Comparison of ENCODE assay signal across 10 mouse cellular contexts in genomic region chr11:116019976-116020411, GRCm38 (mm10). TPM values are rescaled to one million over a fixed set of nuclear protein-coding genes. Genes with fewer than 3 reads are reported as not detected.
A peak's percentile ranks its signal among the peaks of the same experiment; 100 is the strongest.
DNase-seq lines count a peak whose midpoint lies in the region; ATAC-seq and TF ChIP-seq lines count a peak whose summit lies in the region.
"Had no signal": no experiment of that assay in that cellular context is flagged by ENCODE, and none has a peak within 500 bp of the region (broad histone marks: within the 10 kb centered on the region; RNA-seq: fewer than 3 reads in every experiment).

No protein-coding gene starts in this region.

- intact Hi-C loops in heart, adult 2 months (cut with DNase I) = loop anchor here (5.0 kb wide), 1 partner anchor 83 kb away; no protein-coding TSS in a partner anchor
- intact Hi-C loops in left cerebral cortex, adult 2 months (cut with DNase I) = loop anchor here (5.0 kb wide), 1 partner anchor 112 kb away; the partner anchor contains the start of gene Trim65

- H3K9me3 ChIP-seq in midbrain, embryonic 15.5 days = no peaks in the 10 kb centered on the region
- no peaks in the 10 kb centered on the region for H3K9me3 ChIP-seq in midbrain, embryonic 10.5 days (replicated peaks)
- no peaks in the 10 kb centered on the region for H3K9me3 ChIP-seq in hindbrain, embryonic 13.5 days
- H3K9me3 ChIP-seq in stomach, embryonic 16.5 days (replicated peaks; ENCODE audit: control insufficient read depth, low read length) = no peaks in the 10 kb centered on the region

- peaks cover 2% of the 10 kb centered on the region for H3K4me1 ChIP-seq in heart, adult 2 months (ENCODE audit: control insufficient read depth, insufficient read depth, low read length)
- peaks cover 20% of the 10 kb centered on the region for H3K4me1 ChIP-seq in midbrain, embryonic 15.5 days
- peaks cover 14% of the 10 kb centered on the region for H3K4me1 ChIP-seq in midbrain, embryonic 10.5 days
- peaks cover 22% of the 10 kb centered on the region for H3K4me1 ChIP-seq in hindbrain, embryonic 13.5 days (replicated peaks)
- peaks cover 2% of the 10 kb centered on the region; the same call in 1 of the 2 replicates for H3K4me1 ChIP-seq in stomach, embryonic 16.5 days (ENCODE audit: control insufficient read depth, insufficient read depth, low read length)

- 78% methylated on average over 2 of the region's 2 CpGs for whole genome bisulfite sequencing in heart, adult 2 months
- 77% methylated on average over 2 of the region's 2 CpGs for WGBS in midbrain, embryonic 15.5 days
- WGBS in midbrain, embryonic 10.5 days = 86% methylated on average over 2 of the region's 2 CpGs
- WGBS in hindbrain, embryonic 13.5 days = 94% methylated on average over 2 of the region's 2 CpGs
- WGBS in stomach, embryonic 16.5 days = 83% methylated on average over 2 of the region's 2 CpGs

- H3K9ac ChIP-seq in heart, adult 2 months (ENCODE audit: low read depth, low read length) = no peak overlapping the region
- H3K9ac ChIP-seq in midbrain, embryonic 15.5 days = no peak overlapping the region
- H3K9ac ChIP-seq in hindbrain, embryonic 13.5 days = no peak overlapping the region
- no peak overlapping the region for H3K9ac ChIP-seq in stomach, embryonic 16.5 days (ENCODE audit: low read length)

- ATAC-seq in midbrain, embryonic 15.5 days (replicated peaks) = no peak
- no peak for ATAC-seq in hindbrain, embryonic 13.5 days (ENCODE audit: low FRiP score)
- ATAC-seq in stomach, embryonic 16.5 days (ENCODE audit: insufficient read depth, low FRiP score) = no peak

- H3K27me3 ChIP-seq in heart, adult 2 months (ENCODE audit: control insufficient read depth, insufficient read depth, low read length) = no peaks in the 10 kb centered on the region
- H3K27me3 ChIP-seq in midbrain, embryonic 15.5 days (replicated peaks) = no peaks in the 10 kb centered on the region
- no peaks in the 10 kb centered on the region for H3K27me3 ChIP-seq in midbrain, embryonic 10.5 days (ENCODE audit: low read depth, poor library complexity, severe bottlenecking)
- no peaks in the 10 kb centered on the region for H3K27me3 ChIP-seq in hindbrain, embryonic 13.5 days
- H3K27me3 ChIP-seq in stomach, embryonic 16.5 days (ENCODE audit: control insufficient read depth, insufficient read depth, low read length) = no peaks in the 10 kb centered on the region

- DNase-seq in heart, adult 2 months = no peak
- DNase-seq in heart, adult 8-10 months (ENCODE audit: low spot score) = no peak
- no peak for DNase-seq in midbrain, embryonic 10.5 days (ENCODE audit: low spot score)
- DNase-seq in spleen, postnatal 14 days (ENCODE audit: low spot score in 2 of 2) = no peak
- no peak for DNase-seq in left cerebral cortex, adult 2 months (ENCODE audit: extremely low spot score in 1 of 2, low spot score in 2 of 2)
- DNase-seq: cerebellum, postnatal 36 days; lung, adult 18-20 months had no signal

- no peak for TF ChIP-seq EP300 in heart, adult 2 months (IDR thresholded peaks at IDR 0.05; ENCODE audit: insufficient read depth, low read depth, low read length)

- H3K79me2 ChIP-seq in heart, adult 2 months (replicated peaks; ENCODE audit: control insufficient read depth, insufficient read depth, low read length) = no peaks in the 10 kb centered on the region

- H3K4me3 ChIP-seq in heart, adult 2 months = no peak overlapping the region
- H3K4me3 ChIP-seq in midbrain, embryonic 15.5 days = no peak overlapping the region
- H3K4me3 ChIP-seq in midbrain, embryonic 10.5 days = no peak overlapping the region
- H3K4me3 ChIP-seq in hindbrain, embryonic 13.5 days = no peak overlapping the region
- no peak overlapping the region for H3K4me3 ChIP-seq in stomach, embryonic 16.5 days (replicated peaks; ENCODE audit: low read length)
- H3K4me3 ChIP-seq in left cerebral cortex, adult 2 months = no peak overlapping the region

- no peak for TF ChIP-seq CTCF in heart, adult 2 months (IDR thresholded peaks at IDR 0.05)
- no peak for TF ChIP-seq CTCF in left cerebral cortex, adult 2 months (IDR thresholded peaks at IDR 0.05)

- no peak overlapping the region for H3K4me2 ChIP-seq in midbrain, embryonic 15.5 days
- no peak overlapping the region for H3K4me2 ChIP-seq in hindbrain, embryonic 13.5 days
- H3K4me2 ChIP-seq in stomach, embryonic 16.5 days (ENCODE audit: low read depth, low read length) = no peak overlapping the region

- no peak overlapping the region for H3K27ac ChIP-seq in heart, adult 2 months
- H3K27ac ChIP-seq in midbrain, embryonic 15.5 days = 0 out of 2 replicates have a peak overlapping the region, but pooled peaks have one; percentile 29
- no peak overlapping the region for H3K27ac ChIP-seq in midbrain, embryonic 10.5 days (replicated peaks)
- H3K27ac ChIP-seq in hindbrain, embryonic 13.5 days = peak overlapping the region; percentile 44; the same call in 1 of the 2 replicates
- H3K27ac ChIP-seq in stomach, embryonic 16.5 days (ENCODE audit: low read length) = peak overlapping the region; percentile 15; the same call in 1 of the 2 replicates
- H3K27ac ChIP-seq in left cerebral cortex, adult 2 months = no peak overlapping the region

- TF ChIP-seq POLR2A in heart, adult 2 months (IDR thresholded peaks at IDR 0.05; ENCODE audit: insufficient read depth, low read depth, low read length) = peak; percentile 46; the same call in 1 of the 2 replicates

- peaks cover 15% of the 10 kb centered on the region for H3K36me3 ChIP-seq in heart, adult 2 months (ENCODE audit: control insufficient read depth, insufficient read depth, low read length)
- H3K36me3 ChIP-seq in midbrain, embryonic 15.5 days (replicated peaks) = 0 out of 2 replicates have a peak, but pooled peaks cover 6% of the 10 kb centered on the region
- peaks cover 23% of the 10 kb centered on the region for H3K36me3 ChIP-seq in midbrain, embryonic 10.5 days
- H3K36me3 ChIP-seq in hindbrain, embryonic 13.5 days = peaks cover 21% of the 10 kb centered on the region
- no peaks in the 10 kb centered on the region; the same call in 1 of the 2 replicates for H3K36me3 ChIP-seq in stomach, embryonic 16.5 days (ENCODE audit: control insufficient read depth, insufficient read depth, low read length)

RNA-seq across cellular contexts. Expression of gene Galk1, which starts 7.5 kb away (rescaled TPM):
- 10 to 100 TPM; 14.5 to 14.7 TPM for total RNA-seq in heart, adult 2 months (2021)
- 14.6 and 16.4 TPM in 2 replicates for polyA plus RNA-seq in heart, adult 2 months (2012; rRNA removed)
- 10 to 100 TPM; 12.5 to 16.0 (median 15.0) TPM for total RNA-seq in heart, adult 8-10 months (2022)
- 53.2 and 58.5 TPM in 2 replicates for polyA plus RNA-seq in midbrain, embryonic 15.5 days (2015; fragmentation: Nextera tagmentation; extraction: Ambion mirVana)
- 161 and 210 TPM in 2 replicates for polyA plus RNA-seq in midbrain, embryonic 10.5 days (2016; fragmentation: Nextera tagmentation; extraction: Ambion mirVana)
- polyA plus RNA-seq in hindbrain, embryonic 13.5 days (2015; fragmentation: Nextera tagmentation; extraction: Ambion mirVana) = 64.3 and 65.5 TPM in 2 replicates
- 186 and 187 TPM in 2 replicates for polyA plus RNA-seq in stomach, embryonic 16.5 days (2015; fragmentation: Nextera tagmentation; extraction: Ambion mirVana)
- total RNA-seq in left cerebral cortex, adult 2 months (2021) = 10 to 100 TPM; 13.3 to 13.9 TPM

RNA-seq across cellular contexts. Expression of gene H3f3b, which starts 7.8 kb away (rescaled TPM):
- 100 to 1,000 TPM; 105 to 128 TPM for total RNA-seq in heart, adult 2 months (2021)
- polyA plus RNA-seq in heart, adult 2 months (2012; rRNA removed) = 67.5 and 82.1 TPM in 2 replicates
- 100 to 1,000 TPM in 3 of 4 experiments, 10 to 100 TPM in 1; 92.7 to 141 (median 123) TPM for total RNA-seq in heart, adult 8-10 months (2022)
- 2,073 and 2,119 TPM in 2 replicates for polyA plus RNA-seq in midbrain, embryonic 15.5 days (2015; fragmentation: Nextera tagmentation; extraction: Ambion mirVana)
- polyA plus RNA-seq in midbrain, embryonic 10.5 days (2016; fragmentation: Nextera tagmentation; extraction: Ambion mirVana) = 1,512 and 1,693 TPM in 2 replicates
- polyA plus RNA-seq in hindbrain, embryonic 13.5 days (2015; fragmentation: Nextera tagmentation; extraction: Ambion mirVana) = 2,444 and 2,571 TPM in 2 replicates
- 1,496 and 1,592 TPM in 2 replicates for polyA plus RNA-seq in stomach, embryonic 16.5 days (2015; fragmentation: Nextera tagmentation; extraction: Ambion mirVana)
- 100 to 1,000 TPM; 247 to 254 TPM for total RNA-seq in left cerebral cortex, adult 2 months (2021)

RNA-seq across cellular contexts. Expression of gene Unk, which starts 10.1 kb away (rescaled TPM):
- 1 to 10 TPM; 7.1 to 7.9 TPM for total RNA-seq in heart, adult 2 months (2021)
- 16.5 and 20.4 TPM in 2 replicates for polyA plus RNA-seq in heart, adult 2 months (2012; rRNA removed)
- total RNA-seq in heart, adult 8-10 months (2022) = 1 to 10 TPM; 7.2 to 9.4 (median 7.8) TPM
- polyA plus RNA-seq in midbrain, embryonic 15.5 days (2015; fragmentation: Nextera tagmentation; extraction: Ambion mirVana) = 39.7 and 40.7 TPM in 2 replicates
- polyA plus RNA-seq in midbrain, embryonic 10.5 days (2016; fragmentation: Nextera tagmentation; extraction: Ambion mirVana) = 46.4 and 52.2 TPM in 2 replicates
- polyA plus RNA-seq in hindbrain, embryonic 13.5 days (2015; fragmentation: Nextera tagmentation; extraction: Ambion mirVana) = 33.8 and 37.1 TPM in 2 replicates
- 26.4 and 26.9 TPM in 2 replicates for polyA plus RNA-seq in stomach, embryonic 16.5 days (2015; fragmentation: Nextera tagmentation; extraction: Ambion mirVana)
- 10 to 100 TPM; 22.7 to 24.6 TPM for total RNA-seq in left cerebral cortex, adult 2 months (2021)

RNA-seq across cellular contexts. Expression of gene Itgb4, which starts 45.5 kb away (rescaled TPM):
- 1 to 10 TPM; 2.6 to 2.9 TPM for total RNA-seq in heart, adult 2 months (2021)
- 1.9 and 3.1 TPM in 2 replicates for polyA plus RNA-seq in heart, adult 2 months (2012; rRNA removed)
- total RNA-seq in heart, adult 8-10 months (2022) = 1 to 10 TPM; 2.3 to 3.1 (median 3.0) TPM
- polyA plus RNA-seq in midbrain, embryonic 15.5 days (2015; fragmentation: Nextera tagmentation; extraction: Ambion mirVana) = 0.79 and 0.94 TPM in 2 replicates
- 0.63 and 0.67 TPM in 2 replicates for polyA plus RNA-seq in midbrain, embryonic 10.5 days (2016; fragmentation: Nextera tagmentation; extraction: Ambion mirVana)
- polyA plus RNA-seq in hindbrain, embryonic 13.5 days (2015; fragmentation: Nextera tagmentation; extraction: Ambion mirVana) = 0.88 and 1.3 TPM in 2 replicates
- 18.9 and 24.4 TPM in 2 replicates for polyA plus RNA-seq in stomach, embryonic 16.5 days (2015; fragmentation: Nextera tagmentation; extraction: Ambion mirVana)
- 1 to 10 TPM; 5.1 to 5.7 TPM for total RNA-seq in left cerebral cortex, adult 2 months (2021)

RNA-seq across cellular contexts. Expression of gene Unc13d, which starts 57.8 kb away (rescaled TPM):
- total RNA-seq in heart, adult 2 months (2021) = 1 to 10 TPM in 1 of 2 experiments, under 1 TPM in 1; 0.55 to 1.5 TPM
- 1.1 and 1.7 TPM in 2 replicates for polyA plus RNA-seq in heart, adult 2 months (2012; rRNA removed)
- total RNA-seq in heart, adult 8-10 months (2022) = 1 to 10 TPM in 2 of 4 experiments, under 1 TPM in 2; 0.41 to 1.4 (median 0.83) TPM
- 0.70 and 1.5 TPM in 2 replicates for polyA plus RNA-seq in midbrain, embryonic 15.5 days (2015; fragmentation: Nextera tagmentation; extraction: Ambion mirVana)
- polyA plus RNA-seq in midbrain, embryonic 10.5 days (2016; fragmentation: Nextera tagmentation; extraction: Ambion mirVana) = 2.5 and 3.1 TPM in 2 replicates
- polyA plus RNA-seq in hindbrain, embryonic 13.5 days (2015; fragmentation: Nextera tagmentation; extraction: Ambion mirVana) = 1.5 and 2.0 TPM in 2 replicates
- 8.3 and 9.9 TPM in 2 replicates for polyA plus RNA-seq in stomach, embryonic 16.5 days (2015; fragmentation: Nextera tagmentation; extraction: Ambion mirVana)
- 1 to 10 TPM; 1.5 to 2.0 TPM for total RNA-seq in left cerebral cortex, adult 2 months (2021)

Comparison
In these comparisons a context has a peak if more than half of its experiments do, and no peak if none do; other contexts are left out.
1. H3K27ac ChIP-seq: peak in midbrain, embryonic 15.5 days (single experiment), hindbrain, embryonic 13.5 days (single experiment) and stomach, embryonic 16.5 days (single experiment); none in heart, adult 2 months (single experiment), midbrain, embryonic 10.5 days (single experiment) and left cerebral cortex, adult 2 months (single experiment).
2. RNA of gene H3f3b, which starts 7.8 kb away (polyA plus RNA-seq): 2,444 to 2,571 TPM in hindbrain, embryonic 13.5 days, 2,073 to 2,119 TPM in midbrain, embryonic 15.5 days, 1,496 to 1,592 TPM in stomach, embryonic 16.5 days and 1,512 to 1,693 TPM in midbrain, embryonic 10.5 days; 67.5 to 82.1 TPM in heart, adult 2 months; every median in the first group is over 10 times any median in the second.